Mouse (Mus musculus) myocyte (in vitro differentiated cells): ENCODE results near the gene Heatr6. TPM values are rescaled to one million over a fixed set of nuclear protein-coding genes. Genes with fewer than 3 reads are reported as not detected.

Experiments
- H3K27me3 ChIP-seq: one replicate; pipeline ENCODE4 v1.6.1; 2011; ENCODE audit not compliant: control insufficient read depth, insufficient read depth, insufficient read length
- H3K36me3 ChIP-seq: one replicate; pipeline ENCODE4 v1.6.1; 2011; ENCODE audit not compliant: control insufficient read depth, insufficient read depth
- H3K4me2 ChIP-seq: one replicate; pipeline ENCODE4 v1.6.1; 2011; ENCODE audit warnings: low read depth, control low read depth
- H3K4me3 ChIP-seq: one replicate; pipeline ENCODE4 v1.5.1; 2011; ENCODE audit warnings: mild to moderate bottlenecking, control low read depth, moderate library complexity
- H3K79me2 ChIP-seq: one replicate; pipeline ENCODE4 v1.6.1; 2011; ENCODE audit not compliant: control insufficient read depth, insufficient read depth
- H3ac ChIP-seq: one replicate; pipeline ENCODE4 v1.6.1; 2011; ENCODE audit not compliant: control insufficient read depth, insufficient read length
- CEBPB ChIP-seq: IDR thresholded peaks from 2 replicates; pipeline ENCODE4 v1.6.1; 2011; ENCODE audit warnings: mild to moderate bottlenecking, moderate library complexity; ENCODE audit not compliant: poor library complexity, insufficient read depth, severe bottlenecking
- E2F4 ChIP-seq: IDR thresholded peaks from one replicate; pipeline ENCODE4 v1.6.1; 2011; ENCODE audit warnings: mild to moderate bottlenecking, control low read depth, moderate library complexity; ENCODE audit not compliant: insufficient read depth
- MAX ChIP-seq: IDR thresholded peaks from one replicate; pipeline ENCODE4 v1.6.1; 2011; ENCODE audit warnings: low read depth, mild to moderate bottlenecking, control low read depth
- MYOD1 ChIP-seq, 3 experiments: IDR thresholded peaks; one replicate each; pipeline ENCODE4 v1.6.1; 2011; ENCODE audit warnings: control low read depth in 2 of 3, low read depth in 2 of 3, mild to moderate bottlenecking in 2 of 3, moderate library complexity in 1 of 3; ENCODE audit not compliant: insufficient read length in 2 of 3, control insufficient read depth in 1 of 3
- MYOG ChIP-seq, 3 experiments: IDR thresholded peaks; one replicate each; pipeline ENCODE4 v1.6.1; 2011; ENCODE audit warnings: control low read depth in 2 of 3, low read depth in 2 of 3, mild to moderate bottlenecking in 2 of 3; ENCODE audit not compliant: insufficient read length in 2 of 3, control insufficient read depth in 1 of 3, insufficient read depth in 1 of 3
- POLR2A ChIP-seq: IDR thresholded peaks from one replicate; pipeline ENCODE4 v1.6.1; 2011; ENCODE audit warnings: low read depth, mild to moderate bottlenecking, control low read depth, moderate library complexity; ENCODE audit not compliant: insufficient read length
- POLR2AphosphoS2 ChIP-seq: IDR thresholded peaks from one replicate; pipeline ENCODE4 v1.6.1; 2011; ENCODE audit warnings: low read depth, control low read depth; ENCODE audit not compliant: insufficient read length
- REST ChIP-seq: IDR thresholded peaks from one replicate; pipeline ENCODE4 v1.6.1; 2011; ENCODE audit warnings: mild to moderate bottlenecking, control low read depth, moderate library complexity; ENCODE audit not compliant: insufficient read depth, insufficient read length
- SRF ChIP-seq: IDR thresholded peaks from one replicate; pipeline ENCODE4 v1.6.1; 2011; ENCODE audit warnings: low read depth; ENCODE audit not compliant: control insufficient read depth, insufficient read length
- TCF12 ChIP-seq: IDR thresholded peaks from one replicate; pipeline ENCODE4 v1.6.1; 2011; ENCODE audit warnings: mild to moderate bottlenecking, control low read depth; ENCODE audit not compliant: poor library complexity, insufficient read depth, severe bottlenecking
- TCF3 ChIP-seq: IDR thresholded peaks from one replicate; pipeline ENCODE4 v1.6.1; 2011; ENCODE audit warnings: low read depth, control low read depth; ENCODE audit not compliant: insufficient read length
- USF1 ChIP-seq: IDR thresholded peaks from one replicate; pipeline ENCODE4 v1.6.1; 2011; ENCODE audit warnings: low read depth, mild to moderate bottlenecking, control low read depth, moderate library complexity
- polyA plus RNA-seq: library from polyadenylated mRNA; unstranded; fragments of >200 nt; fragmentation: generic; extraction: Trizol; gene quantifications from one replicate; pipeline ENCODE4 v1.2.1, GENCODE M21; 2012; ENCODE audit warnings: missing spikeins

The Heatr6 gene
- polyA plus RNA-seq, 1 experiment = 8.7 TPM

GRCm38 (mm10) chr11:83802166-83802565 lies 48.7 kb downstream of the Heatr6 start:
- no peaks in the 10 kb centered on the region for H3K36me3 ChIP-seq
- no peaks in the 10 kb centered on the region for H3K79me2 ChIP-seq
- H3K4me3 ChIP-seq = no peak overlapping the region
- peaks cover 10% of the 10 kb centered on the region for H3K27me3 ChIP-seq
- TF ChIP-seq MYOD1 (IDR thresholded peaks at IDR 0.05; ENCODE audit: control insufficient read depth in 1 of 3, insufficient read length in 2 of 3, low read depth in 2 of 3) (no peak), E2F4 (no peak), CEBPB (no peak), TCF3 (no peak), REST (no peak), MYOG (IDR thresholded peaks at IDR 0.05; ENCODE audit: control insufficient read depth in 1 of 3, insufficient read depth in 1 of 3, insufficient read length in 2 of 3, low read depth in 2 of 3) (no peak), USF1 (no peak), POLR2A (no peak), SRF (no peak), MAX (no peak), POLR2AphosphoS2 (no peak), TCF12 (no peak)
- no peak overlapping the region for H3K4me2 ChIP-seq
- H3ac ChIP-seq = no peak overlapping the region

DNA sequence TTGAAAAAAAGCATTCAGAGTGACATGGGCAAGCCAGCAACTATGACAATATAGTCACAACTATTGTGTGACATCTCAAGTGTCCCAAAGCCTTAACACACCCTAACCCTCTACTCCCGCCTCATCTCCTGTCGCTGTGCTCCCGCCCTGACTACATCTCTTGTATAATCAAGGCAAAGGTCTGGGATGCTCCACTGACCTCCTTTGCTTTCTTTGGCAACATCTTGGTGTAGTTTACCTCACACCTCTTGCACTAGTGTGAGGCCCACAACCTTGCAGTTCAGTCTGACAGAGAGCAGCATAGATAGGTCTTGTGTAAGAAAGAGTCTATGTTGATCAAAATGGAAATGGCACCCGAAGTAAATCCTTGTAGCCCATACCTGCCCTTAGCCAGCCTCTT lies 49.1 kb downstream of the Heatr6 start:
- peaks cover 10% of the 10 kb centered on the region for H3K27me3 ChIP-seq
- no peak overlapping the region for H3K4me3 ChIP-seq
- H3K4me2 ChIP-seq = no peak overlapping the region
- H3K79me2 ChIP-seq = no peaks in the 10 kb centered on the region
- H3K36me3 ChIP-seq = no peaks in the 10 kb centered on the region
- TF ChIP-seq CEBPB = no peak
- no peak for TF ChIP-seq MYOG (IDR thresholded peaks at IDR 0.05; ENCODE audit: control insufficient read depth in 1 of 3, insufficient read depth in 1 of 3, insufficient read length in 2 of 3, low read depth in 2 of 3)
- no peak overlapping the region for H3ac ChIP-seq

GRCm38 (mm10) chr11:83810441-83810840 lies 56.9 kb downstream of the Heatr6 start:
- no peak for TF ChIP-seq CEBPB
- no peak for TF ChIP-seq TCF3
- TF ChIP-seq POLR2A = no peak
- no peak for TF ChIP-seq E2F4
- TF ChIP-seq TCF12 = no peak
- no peak for TF ChIP-seq REST
- TF ChIP-seq MAX = no peak
- no peak for TF ChIP-seq MYOD1 (IDR thresholded peaks at IDR 0.05; ENCODE audit: control insufficient read depth in 1 of 3, insufficient read length in 2 of 3, low read depth in 2 of 3)
- TF ChIP-seq USF1 = no peak
- Histone ChIP-seq H3K27me3 (peaks cover 19% of the 10 kb centered on the region), H3K4me3 (no peak overlapping the region), H3K36me3 (no peaks in the 10 kb centered on the region), H3ac (no peak overlapping the region), H3K4me2 (no peak overlapping the region), H3K79me2 (no peaks in the 10 kb centered on the region)

- Histone ChIP-seq H3ac (no peak overlapping the region), H3K4me3 (no peak overlapping the region), H3K79me2 (no peaks in the 10 kb centered on the region), H3K4me2 (no peak overlapping the region), H3K36me3 (no peaks in the 10 kb centered on the region), H3K27me3 (peaks cover 41% of the 10 kb centered on the region)
- TF ChIP-seq POLR2AphosphoS2 (no peak), REST (no peak), CEBPB (no peak), TCF3 (no peak), USF1 (no peak), SRF (no peak), MYOG (IDR thresholded peaks at IDR 0.05; ENCODE audit: control insufficient read depth in 1 of 3, insufficient read depth in 1 of 3, insufficient read length in 2 of 3, low read depth in 2 of 3) (no peak), TCF12 (no peak), POLR2A (no peak), E2F4 (no peak), MAX (no peak), MYOD1 (IDR thresholded peaks at IDR 0.05; ENCODE audit: control insufficient read depth in 1 of 3, insufficient read length in 2 of 3, low read depth in 2 of 3) (no peak)
These were observed 61.7 kb downstream of the Heatr6 start for GRCm38 (mm10) chr11:83815191-83815590.

- Histone ChIP-seq H3K4me2 (peak overlapping the region; percentile 35), H3ac (no peak overlapping the region), H3K4me3 (no peak overlapping the region), H3K36me3 (no peaks in the 10 kb centered on the region), H3K27me3 (peaks cover 41% of the 10 kb centered on the region), H3K79me2 (no peaks in the 10 kb centered on the region)
- TF ChIP-seq POLR2AphosphoS2 (no peak), MAX (no peak), SRF (no peak), E2F4 (no peak), TCF12 (no peak), USF1 (no peak), TCF3 (no peak), MYOD1 (IDR thresholded peaks at IDR 0.05; ENCODE audit: control insufficient read depth in 1 of 3, insufficient read length in 2 of 3, low read depth in 2 of 3) (no peak), CEBPB (no peak), MYOG (IDR thresholded peaks at IDR 0.05; ENCODE audit: control insufficient read depth in 1 of 3, insufficient read depth in 1 of 3, insufficient read length in 2 of 3, low read depth in 2 of 3) (no peak), REST (no peak), POLR2A (no peak)
These were observed 62.1 kb downstream of the Heatr6 start for GRCm38 (mm10) chr11:83815628-83816027.
